Mouse (Mus musculus) telencephalon, adult 2 months (tissue): ENCODE measurements around the gene Myl12a.

ENCODE experiments used
- DNase-seq: peaks from one replicate; pipeline ENCODE4 v3.0.0-alpha.2; 2011; ENCODE audit warnings: low read depth, low spot score

The Myl12a gene

DNA sequence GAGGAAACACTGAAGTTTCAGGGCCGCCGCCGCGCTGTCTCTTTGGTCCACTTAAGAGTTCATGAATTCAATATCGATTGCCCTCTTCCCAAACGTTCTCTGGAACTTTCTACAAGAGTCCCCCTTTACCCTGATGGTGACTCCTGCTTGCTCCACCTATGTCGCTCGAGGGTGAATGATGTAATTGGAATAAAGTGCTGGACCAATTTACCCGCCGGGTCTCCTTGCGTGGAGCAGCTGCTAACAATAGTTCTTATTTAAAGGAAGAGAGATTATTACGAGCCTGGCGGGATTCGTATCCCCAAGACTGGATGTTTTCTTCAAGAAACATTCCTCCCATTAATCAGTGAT lies at the start of gene Myl12a:
TSS of gene Myl12a (minus strand) at position 135 of the 351 bp plus-strand sequence.
- DNase-seq: no peak

- DNase-seq: no peak
These were observed 46.6 kb upstream of the Myl12a start for GRCm38 (mm10) chr17:71049292-71049691.

GRCm38 (mm10) chr17:71046856-71047255 lies 44.2 kb upstream of the Myl12a start:
- DNase-seq: no peak

- no peak for DNase-seq
These were observed 42.9 kb upstream of the Myl12a start for GRCm38 (mm10) chr17:71045591-71045990.

DNA sequence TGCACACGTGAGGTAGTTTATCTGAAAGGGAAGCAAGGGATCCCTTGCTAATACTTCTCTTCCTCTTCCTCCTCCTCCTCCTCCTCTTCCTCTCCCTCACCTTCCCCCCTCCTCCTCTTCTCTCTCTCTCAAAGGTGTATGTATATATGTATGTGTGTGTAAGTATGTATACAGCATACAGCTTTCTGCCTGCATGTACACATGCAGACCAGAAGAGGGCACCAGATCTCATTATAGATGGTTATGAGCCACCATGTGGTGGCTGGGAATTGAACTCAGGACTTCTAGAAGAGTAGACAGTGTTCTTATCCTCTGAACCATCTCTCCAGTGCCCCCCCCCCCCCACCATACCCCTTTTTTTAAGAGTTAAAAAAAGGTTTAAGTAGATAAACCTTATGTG lies 40.0 kb upstream of the Myl12a start:
- no peak for DNase-seq

- no peak for DNase-seq
These were observed 37.9 kb upstream of the Myl12a start for GRCm38 (mm10) chr17:71040582-71040880.

- no peak for DNase-seq
These were observed 37.3 kb upstream of the Myl12a start for GRCm38 (mm10) chr17:71039851-71040581.

DNA sequence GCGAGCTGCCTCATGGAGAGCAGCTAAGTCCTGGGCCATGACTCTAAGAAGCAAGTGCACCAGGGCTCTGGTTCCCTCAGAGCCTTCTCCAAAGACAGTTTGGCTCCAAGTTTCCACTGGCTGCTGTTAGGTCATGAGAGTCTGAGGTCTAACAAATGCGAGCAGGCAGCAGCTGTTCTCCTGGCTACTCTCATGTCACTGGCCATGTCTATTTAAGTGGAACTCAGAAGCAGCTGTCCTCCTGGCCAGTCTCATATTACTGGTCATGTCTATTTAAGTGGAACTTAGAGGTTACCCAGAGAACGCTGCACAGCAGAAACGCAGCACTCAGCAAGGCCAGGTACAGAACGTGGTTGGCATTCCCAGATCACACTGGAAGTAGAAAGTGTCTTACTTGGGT lies 36.1 kb upstream of the Myl12a start:
- DNase-seq: no peak

GRCm38 (mm10) chr17:71037188-71037587 lies 34.5 kb upstream of the Myl12a start:
- DNase-seq: no peak

DNA sequence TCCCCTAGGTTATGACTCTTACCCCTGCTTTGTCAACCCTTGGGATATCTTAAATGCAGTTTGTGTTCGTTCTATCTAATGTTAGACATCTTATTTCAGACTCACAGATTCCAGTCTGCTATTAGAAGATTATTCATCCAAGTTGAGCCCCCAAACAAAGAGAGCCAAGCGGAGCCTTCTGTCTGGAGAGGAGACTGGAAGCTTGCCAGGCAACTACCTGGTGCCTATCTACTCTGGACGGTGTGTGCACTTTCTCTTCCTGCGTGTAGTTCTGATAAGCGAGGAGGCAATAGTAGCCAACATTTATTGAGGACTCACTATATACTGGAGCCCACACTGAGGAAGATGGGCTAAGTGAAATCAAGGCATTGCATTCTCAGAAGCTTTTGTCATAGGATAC lies 31.8 kb upstream of the Myl12a start:
- DNase-seq: no peak

GRCm38 (mm10) chr17:71032719-71033118 lies 30.0 kb upstream of the Myl12a start:
- DNase-seq: no peak

DNA sequence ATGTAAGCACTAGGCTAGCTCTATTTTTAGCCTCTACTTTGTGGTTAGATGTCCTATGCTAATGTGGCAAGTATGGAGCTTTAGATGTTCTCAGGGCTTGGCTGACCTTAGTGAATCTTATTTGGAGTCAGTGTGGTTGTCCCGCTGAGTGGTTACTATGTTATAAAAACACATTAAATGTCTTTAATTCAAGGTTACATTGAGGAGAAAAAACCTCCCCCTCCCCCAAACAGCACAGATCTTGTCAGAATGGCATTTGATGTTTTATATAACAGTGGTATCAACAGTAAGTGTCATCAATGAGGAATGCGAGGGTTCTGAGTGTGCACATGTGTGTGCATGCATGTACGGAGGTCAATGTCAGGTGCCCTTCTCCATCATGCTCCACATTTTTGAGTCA lies 24.5 kb upstream of the Myl12a start:
- no peak for DNase-seq

- DNase-seq: no peak
These were observed 23.2 kb upstream of the Myl12a start for GRCm38 (mm10) chr17:71025922-71026321.

DNA sequence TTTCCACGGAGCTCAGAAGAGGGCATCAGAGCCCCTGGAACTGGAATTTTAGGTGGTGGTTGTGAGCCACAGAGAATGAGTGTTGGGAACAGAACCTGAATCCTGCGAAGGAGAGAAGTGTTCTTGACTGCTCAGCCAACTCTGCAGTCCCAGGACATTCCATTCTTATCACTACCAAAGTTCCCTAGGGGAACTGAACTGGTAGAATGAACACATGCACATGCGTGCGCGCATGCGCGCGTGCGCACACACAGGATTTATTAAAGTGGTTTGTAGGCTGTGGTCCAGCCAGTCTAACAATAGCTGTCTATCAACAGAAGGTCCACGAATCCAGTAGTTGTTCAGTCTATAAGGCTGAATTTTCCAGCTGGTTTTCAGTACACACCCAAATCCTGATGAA lies 21.4 kb upstream of the Myl12a start:
- no peak for DNase-seq

DNA sequence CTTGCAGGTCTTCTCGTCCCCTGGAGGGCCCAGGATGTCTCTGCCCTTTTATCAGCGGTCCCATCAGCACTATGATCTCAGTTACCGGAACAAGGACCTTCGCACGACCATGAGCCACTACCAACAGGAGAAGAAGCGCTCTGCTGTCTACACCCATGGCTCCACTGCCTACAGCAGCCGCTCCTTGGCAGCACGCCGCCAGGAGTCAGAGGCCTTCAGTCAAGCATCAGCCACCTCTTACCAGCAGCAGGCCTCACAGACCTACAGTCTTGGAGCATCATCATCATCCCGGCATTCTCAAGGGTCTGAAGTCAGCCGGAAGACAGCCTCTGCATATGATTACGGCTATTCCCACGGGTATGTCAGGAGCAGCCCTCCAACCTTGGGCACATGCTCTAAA lies 20.2 kb upstream of the Myl12a start:
- no peak for DNase-seq

GRCm38 (mm10) chr17:71019860-71020259 lies 17.2 kb upstream of the Myl12a start:
- no peak for DNase-seq

GRCm38 (mm10) chr17:71019309-71019655 lies 16.6 kb upstream of the Myl12a start:
- no peak for DNase-seq

- no peak for DNase-seq
These were observed 16.1 kb upstream of the Myl12a start for GRCm38 (mm10) chr17:71018616-71019308.

GRCm38 (mm10) chr17:71018151-71018550 lies 15.5 kb upstream of the Myl12a start:
- DNase-seq: no peak

GRCm38 (mm10) chr17:71017457-71017998 lies 14.8 kb upstream of the Myl12a start:
- no peak for DNase-seq

GRCm38 (mm10) chr17:71014911-71015310 lies 12.2 kb upstream of the Myl12a start:
- no peak for DNase-seq

DNA sequence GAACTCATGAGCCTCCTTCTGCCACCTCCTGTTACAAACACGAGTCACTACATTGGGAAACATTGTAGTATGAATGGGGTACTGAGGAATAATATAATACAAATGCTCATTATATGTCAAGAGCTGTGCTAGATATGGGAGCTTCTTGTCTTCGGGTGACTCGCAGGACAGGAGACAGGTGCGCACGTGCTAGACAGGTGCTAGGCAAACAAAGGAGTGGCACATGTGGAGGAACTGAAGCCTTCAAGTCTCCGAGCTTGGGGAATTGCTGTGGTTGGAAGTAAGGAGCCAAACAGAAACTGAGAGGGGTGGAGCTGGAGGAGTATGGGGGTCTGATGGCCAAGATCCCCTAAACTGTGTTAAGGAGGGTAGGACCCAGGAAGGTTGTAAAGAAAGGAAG lies 10.4 kb upstream of the Myl12a start:
- no peak for DNase-seq

DNA sequence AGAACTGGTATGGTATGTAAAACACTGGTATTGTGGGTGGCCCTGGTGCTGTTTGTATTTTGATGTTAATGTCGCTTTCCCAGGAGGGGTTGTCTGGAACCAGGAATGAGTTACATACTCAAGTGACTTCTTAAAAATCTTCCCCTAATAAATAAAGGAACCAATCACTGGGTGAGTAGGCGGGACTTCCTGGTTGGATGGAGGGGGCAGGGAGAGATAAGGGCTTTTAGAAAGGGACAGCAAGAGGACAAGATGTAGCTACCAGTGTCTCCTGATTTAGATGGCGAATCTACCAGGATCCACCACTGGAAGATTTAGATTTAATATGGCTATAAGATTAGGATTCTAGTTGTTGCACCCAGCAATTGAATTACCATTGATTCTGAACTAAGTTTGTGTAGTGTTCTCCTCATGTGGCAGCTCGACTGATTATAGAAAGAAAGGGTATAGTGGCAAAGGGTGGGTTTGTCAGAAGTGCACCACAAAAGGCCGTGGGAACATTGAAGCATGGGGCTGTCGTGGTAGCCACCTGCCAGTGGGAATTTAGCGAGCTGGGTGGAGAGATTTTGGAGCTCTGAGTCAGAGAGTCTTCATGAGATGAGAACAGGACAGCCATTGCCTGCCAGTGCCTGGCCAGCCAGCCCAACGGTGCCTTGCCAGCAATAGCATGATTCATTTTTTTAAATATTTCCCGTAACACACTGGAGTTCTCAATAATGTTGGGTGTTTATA lies 9.4 kb upstream of the Myl12a start:
- no peak for DNase-seq
